Mouse (Mus musculus): ENCODE results near the gene Fli1. TPM values are rescaled to one million over a fixed set of nuclear protein-coding genes. Genes with fewer than 3 reads are reported as not detected.

Gene Fli1
- total RNA-seq, 2 experiments from 2014 or later = 38.9 to 41.1 TPM

- peak; percentile 24 for DNase-seq
These were observed 75.2 kb downstream of the Fli1 start for GRCm38 (mm10) chr9:32467443-32467842.

GRCm38 (mm10) chr9:32466861-32467260 is 75.8 kb downstream of the Fli1 start:
- DNase-seq = peak; percentile 20

DNA sequence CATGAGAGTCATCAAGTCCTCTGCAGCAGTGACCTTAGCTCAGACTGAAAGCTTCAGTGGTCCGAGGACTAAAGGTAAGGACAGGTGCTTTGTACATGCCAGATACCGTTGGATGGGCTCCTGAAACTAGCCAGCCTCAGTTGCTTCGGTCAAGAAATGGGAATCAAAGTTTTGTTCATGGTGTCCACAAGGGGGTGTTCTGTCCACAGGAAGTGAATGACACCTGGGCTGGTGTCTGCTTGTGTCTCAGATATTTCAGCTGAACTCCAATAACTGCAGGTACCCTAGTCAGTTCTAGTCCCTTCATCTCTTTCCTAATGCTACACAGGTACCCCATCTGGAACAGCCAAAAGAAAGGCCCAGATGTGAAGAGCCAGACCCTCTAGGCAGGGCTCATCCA is 86.0 kb downstream of the Fli1 start:
- no peak for DNase-seq

DNA sequence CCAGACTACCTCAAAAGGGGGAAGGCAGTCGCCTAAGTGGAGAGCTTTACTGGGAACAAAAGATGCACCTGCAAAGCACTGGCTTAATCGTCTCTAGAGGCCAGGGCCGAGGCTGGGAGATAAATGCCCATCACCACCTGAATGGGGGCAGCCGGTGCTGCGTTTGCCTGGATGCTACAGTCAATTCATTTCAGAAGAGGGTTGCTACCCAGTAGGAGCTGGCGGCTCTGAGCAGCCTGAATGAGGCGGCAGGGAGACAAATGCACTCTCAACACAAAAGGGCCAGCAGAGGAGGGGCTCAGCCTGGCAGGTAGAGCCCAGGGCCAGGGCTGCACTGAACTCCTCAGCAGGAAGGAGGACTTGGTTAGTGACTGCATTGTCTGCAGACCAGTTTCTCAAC is 92.5 kb downstream of the Fli1 start:
- DNase-seq = no peak

- no peak for DNase-seq
These were observed 93.9 kb downstream of the Fli1 start for GRCm38 (mm10) chr9:32448766-32449165.

DNA sequence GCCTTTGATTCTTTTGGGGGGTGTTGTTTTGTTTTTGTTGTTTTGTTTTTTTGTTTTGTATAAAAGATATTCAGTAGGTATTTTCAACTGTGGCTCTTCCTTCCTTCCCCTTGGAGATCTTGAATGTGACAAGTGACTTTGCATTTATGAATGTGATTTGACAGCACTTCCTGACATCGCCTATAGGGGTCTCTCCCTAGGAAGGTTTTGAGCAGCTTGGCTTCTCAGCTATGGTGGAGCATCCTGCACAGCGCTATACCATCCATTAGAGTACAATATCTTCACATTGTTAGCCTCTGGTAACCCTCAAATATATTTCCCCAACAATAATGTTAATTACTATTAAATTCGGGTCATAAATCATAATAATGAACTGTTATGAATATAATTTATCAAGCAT is 96.9 kb downstream of the Fli1 start:
- DNase-seq = peak; percentile 45

GRCm38 (mm10) chr9:32444453-32445201 is 98.0 kb downstream of the Fli1 start:
- DNase-seq = no peak

DNA sequence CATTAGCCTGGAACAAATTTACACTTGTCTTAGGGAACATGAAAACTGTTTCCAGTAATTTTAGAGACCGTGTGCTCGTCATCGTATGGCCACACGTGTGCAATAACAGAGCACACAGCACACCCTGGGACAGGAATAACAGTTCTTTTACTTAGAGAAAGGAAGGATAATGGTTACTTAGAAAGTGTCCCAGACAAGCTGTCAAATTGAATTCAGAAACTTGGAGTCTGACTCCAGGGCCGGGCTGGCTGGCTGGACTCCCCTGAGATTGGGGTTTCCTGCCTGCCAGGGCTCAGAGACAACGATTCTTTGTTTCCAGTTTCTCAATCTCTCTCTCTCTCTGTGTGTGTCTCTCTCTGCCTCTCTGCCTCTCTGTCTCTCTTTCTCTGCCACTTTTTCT is 98.8 kb downstream of the Fli1 start:
- DNase-seq = peak; percentile 66

- DNase-seq = no peak
These were observed 99.5 kb downstream of the Fli1 start for GRCm38 (mm10) chr9:32443115-32443514.

DNA sequence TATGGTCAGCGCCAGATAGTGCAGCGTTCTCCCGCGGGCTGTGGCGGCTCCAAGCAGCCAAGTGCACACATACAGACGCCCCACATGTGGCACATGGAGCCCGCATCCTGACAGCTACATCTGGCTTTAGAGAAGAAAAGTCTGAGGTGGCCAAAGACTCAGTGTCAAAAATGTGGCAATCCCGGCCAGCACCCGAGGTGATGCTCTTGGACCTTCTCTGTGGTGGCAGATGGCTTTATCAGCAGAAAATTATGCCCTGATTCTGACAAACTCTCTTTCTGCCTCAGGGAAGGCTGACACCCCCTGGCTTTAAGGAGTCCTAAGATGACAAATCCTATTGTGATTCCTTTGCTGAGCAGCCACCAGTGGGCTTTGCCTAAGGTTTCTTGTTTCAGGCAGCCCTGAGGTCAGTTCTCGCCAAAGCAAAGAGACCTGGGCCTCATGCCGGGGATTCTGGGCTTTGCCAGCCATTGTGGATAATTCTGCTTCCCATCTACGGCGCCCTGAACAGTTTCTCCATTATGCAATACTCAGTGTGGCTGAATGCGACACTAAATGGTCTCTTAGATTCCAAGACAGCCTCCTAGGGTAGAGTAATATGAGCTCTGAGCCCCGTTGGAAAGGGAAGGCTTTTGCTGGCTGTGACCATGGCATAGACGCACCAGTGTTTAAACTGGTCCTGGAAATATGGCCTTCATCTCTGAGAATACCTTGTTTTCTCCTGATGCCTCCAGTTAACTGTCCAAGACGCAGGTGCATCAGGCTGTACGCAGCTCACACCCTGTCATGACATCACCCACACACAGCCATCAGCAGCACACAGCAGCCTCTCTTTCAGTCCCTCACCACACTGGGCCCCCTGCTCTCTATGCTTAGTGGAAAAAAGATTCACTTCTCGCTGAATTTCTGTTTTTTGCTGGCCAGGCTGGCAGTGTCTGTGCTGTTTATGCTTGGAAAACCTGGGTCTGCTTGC is 108.1 kb downstream of the Fli1 start:
- peak; percentile 36 for DNase-seq

DNA sequence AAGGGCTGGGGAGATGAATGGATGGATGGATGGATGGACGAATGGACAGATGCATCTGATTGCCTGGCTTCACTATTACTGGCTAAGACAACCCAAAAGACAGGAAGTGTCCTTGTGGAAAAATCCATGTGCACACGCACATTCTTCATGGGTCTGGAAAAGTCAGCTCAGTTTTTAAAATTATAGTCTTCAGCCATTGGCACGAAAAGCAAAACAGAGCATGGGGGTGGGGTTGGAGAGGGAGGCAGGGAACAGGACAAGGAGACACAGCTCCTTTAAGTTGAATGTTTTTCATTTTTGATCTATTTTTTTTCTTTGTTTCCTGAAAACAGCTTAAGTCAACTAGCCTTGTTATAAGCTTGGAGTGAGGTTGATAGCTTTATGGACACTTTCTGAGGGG is 111.6 kb downstream of the Fli1 start:
- DNase-seq = no peak

DNA sequence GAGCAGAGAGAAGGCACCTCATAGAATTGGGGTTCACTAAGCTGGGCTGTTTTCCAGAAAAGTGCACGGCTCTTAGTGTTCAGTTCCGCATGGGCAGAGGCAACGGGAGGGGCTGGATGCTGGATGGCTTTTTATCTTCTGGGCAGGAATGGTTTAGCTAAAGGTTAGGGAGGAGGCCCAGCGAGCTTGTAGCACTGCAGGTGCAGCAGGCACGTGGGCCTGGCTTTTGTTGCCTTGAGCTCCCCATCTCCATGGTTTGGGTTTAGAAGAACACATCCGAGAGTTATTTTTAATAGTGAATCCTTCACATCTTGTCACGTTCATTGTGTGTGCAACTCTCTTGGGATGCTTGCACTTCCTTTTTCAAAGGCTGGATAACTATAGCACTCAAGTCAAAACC is 117.3 kb downstream of the Fli1 start:
- no peak for DNase-seq

GRCm38 (mm10) chr9:32420711-32421110 is 122.0 kb downstream of the Fli1 start:
- no peak for DNase-seq

DNA sequence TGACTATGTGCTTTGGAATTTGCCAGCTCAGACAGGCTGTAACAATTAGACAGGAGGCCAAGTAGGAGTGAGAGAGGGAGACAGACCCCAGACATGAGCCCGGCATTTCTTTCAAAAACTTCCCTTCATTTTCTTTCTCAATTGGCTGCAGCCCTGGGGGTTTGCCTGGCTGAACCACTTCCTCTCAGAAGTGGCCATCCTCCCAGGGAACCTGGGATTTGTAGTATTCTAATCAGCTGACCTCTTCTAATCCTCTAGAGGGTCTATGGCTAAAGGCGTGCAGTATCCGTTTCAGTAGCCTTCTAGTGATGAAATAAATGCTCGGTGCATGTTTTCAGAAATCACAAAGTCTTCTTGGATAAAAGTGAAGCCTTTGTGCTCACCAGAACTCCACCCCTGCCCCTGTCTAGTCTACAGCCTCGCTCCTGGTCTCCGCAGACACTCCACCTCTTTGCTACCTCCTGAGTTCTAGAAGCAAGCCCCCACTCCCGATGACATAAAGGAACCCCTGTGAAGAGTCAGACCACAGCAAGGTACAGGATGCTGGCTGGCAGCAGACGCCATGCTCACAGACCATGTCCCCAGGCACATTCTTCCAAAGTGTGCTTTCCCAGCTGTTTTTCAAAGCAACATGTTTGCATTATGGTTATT is 125.1 kb downstream of the Fli1 start:
- no peak for DNase-seq

GRCm38 (mm10) chr9:32415952-32416351 is 126.7 kb downstream of the Fli1 start:
- DNase-seq = no peak

DNA sequence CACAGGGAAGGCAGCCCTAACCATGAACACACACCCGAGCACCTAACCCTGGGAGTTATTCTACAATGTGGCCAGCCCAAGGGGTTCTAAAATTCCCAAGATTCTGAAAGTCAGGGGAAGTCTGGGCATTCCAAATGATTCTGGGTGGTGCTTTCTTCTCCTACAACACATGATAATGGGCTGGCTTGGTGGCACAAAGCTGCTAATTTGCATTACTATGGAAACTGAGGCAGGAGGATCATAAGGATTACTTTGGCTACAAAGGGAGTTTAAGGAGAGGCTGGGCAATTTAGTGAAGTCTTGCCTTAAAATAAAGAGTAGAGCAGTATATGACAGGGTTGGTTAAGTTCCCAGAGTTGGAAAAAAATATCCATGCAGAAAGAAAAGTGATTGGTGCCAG is 127.7 kb downstream of the Fli1 start:
- DNase-seq = no peak

DNA sequence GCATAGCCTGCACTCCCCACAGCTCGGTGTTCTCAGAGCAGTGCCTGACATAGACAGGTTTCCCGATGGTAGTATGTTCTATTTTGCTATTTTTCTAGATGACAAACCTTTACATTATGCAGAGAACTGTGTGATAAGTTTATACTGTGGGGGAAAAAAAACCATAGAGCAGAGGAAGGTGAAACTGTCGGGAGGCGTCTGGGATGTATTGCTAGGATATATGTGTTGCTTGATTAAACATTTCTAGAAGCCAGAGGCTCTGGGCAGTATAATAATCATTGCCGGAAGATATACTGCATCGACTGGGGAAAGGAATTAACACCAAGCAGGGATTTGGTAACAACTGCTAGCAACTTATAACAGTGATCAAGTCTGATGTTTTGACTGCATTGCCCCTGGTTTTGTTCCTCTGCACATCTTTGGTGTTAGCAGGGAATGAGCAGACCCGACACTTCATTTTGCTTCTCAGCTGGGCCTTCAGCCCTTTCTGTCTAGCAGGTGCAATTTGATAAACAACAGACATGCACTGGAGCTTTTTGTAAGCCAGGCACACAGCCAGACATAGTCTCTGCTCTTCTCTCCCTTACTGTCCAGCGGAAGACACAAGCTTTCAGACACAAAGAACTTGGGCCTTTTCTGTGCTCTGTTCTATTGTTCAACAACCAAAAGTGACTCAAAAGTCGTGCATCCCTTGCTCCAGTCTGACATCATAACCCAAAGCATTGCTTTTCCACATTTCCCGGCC is 129.7 kb downstream of the Fli1 start:
- no peak for DNase-seq

DNA sequence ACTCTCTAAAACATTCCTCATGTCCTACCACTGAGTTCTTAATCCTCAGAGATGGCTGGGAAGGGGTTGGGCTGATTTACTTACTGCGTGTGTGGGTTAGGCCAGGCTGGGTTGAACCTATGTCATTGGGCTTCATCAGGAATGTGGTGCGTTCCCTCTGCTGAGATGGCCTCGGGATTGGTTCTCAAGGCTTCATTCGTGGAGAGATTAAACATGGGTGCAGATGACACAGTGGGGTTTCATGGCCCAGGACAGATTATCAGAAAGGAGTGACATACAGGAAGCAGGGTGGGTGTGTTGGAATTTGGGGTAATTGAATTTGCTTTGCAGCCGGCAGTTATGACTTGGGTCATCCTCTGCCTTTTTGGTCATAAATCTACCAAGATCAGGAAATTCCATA is 131.2 kb downstream of the Fli1 start:
- no peak for DNase-seq

DNA sequence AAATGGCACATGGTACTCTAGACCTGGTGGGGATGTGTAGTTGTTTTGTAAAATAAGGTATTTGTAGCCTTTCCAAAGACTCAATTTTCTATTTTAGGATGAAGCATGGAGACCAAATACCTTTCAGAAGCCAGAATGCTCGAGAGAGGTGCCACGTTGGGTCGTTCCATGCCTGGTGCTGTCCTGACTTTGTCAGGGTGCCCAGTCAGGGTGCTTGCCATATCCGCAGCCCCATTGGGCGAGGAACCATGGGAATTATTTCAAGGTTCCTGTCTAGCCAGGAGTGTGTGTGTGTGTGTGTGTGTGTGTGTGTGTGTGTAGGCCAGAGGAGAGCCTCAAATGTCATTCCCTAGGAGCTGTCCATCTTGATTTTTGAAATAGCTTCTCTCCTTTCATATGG is 132.0 kb downstream of the Fli1 start:
- DNase-seq = no peak

- peak; percentile 38 for DNase-seq
These were observed 133.3 kb downstream of the Fli1 start for GRCm38 (mm10) chr9:32409060-32409961.

- no peak for DNase-seq
These were observed 134.0 kb downstream of the Fli1 start for GRCm38 (mm10) chr9:32408730-32409059.
